Mouse (Mus musculus) hindbrain, embryonic 13.5 days (tissue): ENCODE results near the gene D430041D05Rik. TPM values are rescaled to one million over a fixed set of nuclear protein-coding genes. Genes with fewer than 3 reads are reported as not detected.
A peak's percentile ranks its signal among the peaks of the same experiment; 100 is the strongest.

Experiments used
- ATAC-seq: fragments of 200-750 bp; cut with Nextera tagmentation; 2 replicates; pipeline ENCODE4 v1.8.0; 2017; ENCODE audit warnings: moderate TSS enrichment; ENCODE audit not compliant: low FRiP score
- H3K27ac ChIP-seq: fragments of 300-500 bp; sonication (generic); 2 replicates; pipeline ENCODE4 v1.5.1; 2015; ENCODE audit warnings: inconsistent platforms, mild to moderate bottlenecking, moderate library complexity
- H3K27me3 ChIP-seq: fragments of 300-500 bp; sonication (generic); 2 replicates; pipeline ENCODE4 v1.6.1; 2015; ENCODE audit warnings: mild to moderate bottlenecking, inconsistent platforms
- H3K36me3 ChIP-seq: fragments of 300-500 bp; sonication (generic); 2 replicates; pipeline ENCODE4 v1.6.1; 2015; ENCODE audit warnings: mild to moderate bottlenecking, inconsistent platforms
- H3K4me1 ChIP-seq: fragments of 300-500 bp; sonication (generic); replicated peaks from 2 replicates; pipeline ENCODE4 v1.6.1; 2015; ENCODE audit warnings: inconsistent platforms
- H3K4me2 ChIP-seq: fragments of 300-500 bp; sonication (generic); 2 replicates; pipeline ENCODE4 v1.6.1; 2015; ENCODE audit warnings: inconsistent platforms, mild to moderate bottlenecking, moderate library complexity
- H3K4me3 ChIP-seq: fragments of 300-500 bp; sonication (generic); 2 replicates; pipeline ENCODE4 v1.5.1; 2015; ENCODE audit warnings: mild to moderate bottlenecking, inconsistent platforms
- H3K9ac ChIP-seq: fragments of 300-500 bp; sonication (generic); 2 replicates; pipeline ENCODE4 v1.6.1; 2015; ENCODE audit warnings: mild to moderate bottlenecking, inconsistent platforms
- H3K9me3 ChIP-seq: fragments of 300-500 bp; sonication (generic); 2 replicates; pipeline ENCODE4 v1.6.1; 2016; ENCODE audit warnings: inconsistent platforms
- WGBS: fragments of 180-500 bp; shearing (Covaris S2); methylation state at CpG from one replicate; pipeline ENCODE4 v1.1.7; 2015; 5-methylcytosine and 5-hydroxymethylcytosine counted together
- polyA plus RNA-seq: library from polyadenylated mRNA; unstranded; fragments of >200 nt; fragmentation: Nextera tagmentation; extraction: Ambion mirVana; gene quantifications from 2 replicates; pipeline ENCODE4 v1.2.1, GENCODE M21; 2015

D430041D05Rik gene
- polyA plus RNA-seq, 1 experiment from 2014 or later, result 6.8 TPM

DNA sequence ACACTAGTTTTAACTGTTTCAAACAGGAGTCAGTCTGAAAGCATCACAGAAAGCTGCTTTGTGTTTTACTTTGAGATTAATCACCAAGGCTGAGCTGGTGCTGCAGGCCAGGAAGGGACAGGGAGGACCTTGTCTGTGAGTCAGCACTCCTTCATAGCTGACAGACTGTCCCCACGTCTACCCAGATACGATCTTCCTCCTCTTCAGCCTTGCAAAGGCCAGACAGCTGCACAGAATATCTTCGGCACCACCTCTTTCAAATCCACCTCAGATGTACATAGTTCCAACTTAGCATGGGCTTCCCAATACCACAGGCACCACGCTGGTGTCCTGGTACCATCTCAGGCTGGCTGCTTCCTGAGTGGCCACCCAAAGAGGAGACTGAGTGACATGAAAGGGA, 232.6 kb downstream of the D430041D05Rik start:
- 85% methylated on average over 4 of the region's 4 CpGs for WGBS
- ATAC-seq, result no peak
- no peak overlapping the region for H3K4me3 ChIP-seq
- H3K9ac ChIP-seq, result no peak overlapping the region
- H3K27me3 ChIP-seq, result no peaks in the 10 kb centered on the region
- no peak overlapping the region for H3K27ac ChIP-seq
- peaks cover 14% of the 10 kb centered on the region for H3K4me1 ChIP-seq
- H3K36me3 ChIP-seq, result peaks cover 10% of the 10 kb centered on the region; the same call in 1 of the 2 replicates
- no peak overlapping the region for H3K4me2 ChIP-seq
- no peaks in the 10 kb centered on the region for H3K9me3 ChIP-seq

DNA sequence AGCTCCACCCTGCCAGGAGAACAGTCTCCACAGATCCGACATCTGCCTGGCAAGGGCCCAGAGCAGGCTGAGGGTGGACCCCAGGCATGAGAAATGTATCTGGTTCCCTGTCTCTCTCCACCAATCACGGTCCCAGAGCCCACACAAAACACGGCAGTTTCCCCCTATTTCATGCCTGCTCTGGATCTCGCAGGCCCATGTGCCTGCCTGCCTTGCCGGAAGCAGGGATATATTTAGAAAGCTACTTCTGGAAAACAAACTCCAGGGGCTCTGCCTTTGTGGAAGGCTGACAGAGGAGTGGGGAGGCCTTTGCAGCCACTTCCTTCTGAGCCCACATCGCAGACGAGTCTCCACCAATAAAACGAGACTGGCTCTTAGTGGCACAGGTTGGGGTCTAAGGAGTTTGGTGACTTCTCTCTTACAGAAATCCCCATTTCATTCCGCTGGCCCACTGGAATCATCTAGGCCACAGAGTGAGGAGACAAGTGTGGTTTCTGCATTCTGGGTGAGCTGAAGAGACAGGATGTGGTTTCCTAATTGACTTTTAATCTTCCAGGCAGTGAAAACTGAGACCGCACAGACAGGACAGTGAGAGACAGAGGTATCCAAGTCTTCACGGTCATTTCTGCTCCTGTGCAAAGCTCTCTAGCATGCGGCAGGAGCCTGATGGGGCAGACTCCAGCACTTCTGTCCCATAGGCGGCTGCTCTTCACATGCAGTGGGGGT, 233.7 kb downstream of the D430041D05Rik start:
- H3K9me3 ChIP-seq, result no peaks in the 10 kb centered on the region
- peaks cover 14% of the 10 kb centered on the region for H3K4me1 ChIP-seq
- no peaks in the 10 kb centered on the region for H3K27me3 ChIP-seq
- 0 out of 2 replicates have a peak overlapping the region, but pooled peaks have one; percentile 19 for H3K9ac ChIP-seq
- H3K27ac ChIP-seq, result peak overlapping the region; percentile 19; the same call in 1 of the 2 replicates
- ATAC-seq, result no peak
- no peak overlapping the region for H3K4me3 ChIP-seq
- H3K36me3 ChIP-seq, result peaks cover 10% of the 10 kb centered on the region; the same call in 1 of the 2 replicates
- no peak overlapping the region for H3K4me2 ChIP-seq
- 67% methylated on average over 13 of the region's 13 CpGs for WGBS

DNA sequence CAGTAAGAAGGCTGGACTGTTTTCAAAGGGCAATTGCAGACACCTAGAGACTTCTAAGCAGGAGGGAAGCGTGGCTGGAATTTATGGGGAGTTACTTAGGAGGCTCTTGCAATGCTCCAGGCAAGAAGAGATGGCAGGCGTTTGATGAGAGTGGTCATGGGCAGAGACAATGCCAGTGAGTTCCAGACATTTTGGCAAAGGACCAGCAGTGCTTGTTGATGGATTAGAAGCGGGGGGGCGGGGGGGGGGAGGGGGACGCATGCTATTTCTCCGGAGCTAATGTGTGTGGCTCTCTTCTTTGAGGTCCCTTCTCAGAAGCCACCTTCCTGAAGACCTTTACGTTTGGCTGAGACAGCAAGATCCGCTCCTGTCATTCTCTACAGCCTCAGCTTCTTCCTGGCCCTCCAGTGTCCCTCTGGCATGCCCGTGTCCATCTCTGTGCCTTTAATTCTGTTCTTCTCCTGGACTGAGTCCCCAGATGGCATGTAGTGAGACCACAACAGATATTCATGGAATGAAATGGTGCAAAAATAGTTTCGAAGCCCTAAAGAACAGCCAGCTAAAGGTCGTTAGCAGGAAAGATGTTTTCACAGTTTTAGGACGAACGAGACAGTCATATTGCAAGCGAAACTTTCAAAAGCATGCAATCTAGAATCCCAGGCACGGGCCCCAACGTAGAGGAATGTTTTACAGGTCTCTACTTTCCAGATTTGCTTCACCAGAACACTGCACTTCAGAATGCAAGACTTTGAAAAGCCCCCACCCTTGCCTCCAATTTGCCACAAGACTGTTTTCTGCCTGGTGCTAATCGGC, 234.4 kb downstream of the D430041D05Rik start:
- WGBS, result 69% methylated on average over 17 of the region's 17 CpGs
- Histone ChIP-seq H3K4me2 (no peak overlapping the region), H3K9me3 (no peaks in the 10 kb centered on the region), H3K4me1 (peaks cover 14% of the 10 kb centered on the region), H3K27ac (0 out of 2 replicates have a peak overlapping the region, but pooled peaks have one; percentile 19), H3K4me3 (no peak overlapping the region), H3K36me3 (peaks cover 10% of the 10 kb centered on the region; the same call in 1 of the 2 replicates), H3K27me3 (no peaks in the 10 kb centered on the region), H3K9ac (0 out of 2 replicates have a peak overlapping the region, but pooled peaks have one; percentile 19)
- 0 out of 2 replicates have a peak, but pooled peaks have one; percentile 27 for ATAC-seq

DNA sequence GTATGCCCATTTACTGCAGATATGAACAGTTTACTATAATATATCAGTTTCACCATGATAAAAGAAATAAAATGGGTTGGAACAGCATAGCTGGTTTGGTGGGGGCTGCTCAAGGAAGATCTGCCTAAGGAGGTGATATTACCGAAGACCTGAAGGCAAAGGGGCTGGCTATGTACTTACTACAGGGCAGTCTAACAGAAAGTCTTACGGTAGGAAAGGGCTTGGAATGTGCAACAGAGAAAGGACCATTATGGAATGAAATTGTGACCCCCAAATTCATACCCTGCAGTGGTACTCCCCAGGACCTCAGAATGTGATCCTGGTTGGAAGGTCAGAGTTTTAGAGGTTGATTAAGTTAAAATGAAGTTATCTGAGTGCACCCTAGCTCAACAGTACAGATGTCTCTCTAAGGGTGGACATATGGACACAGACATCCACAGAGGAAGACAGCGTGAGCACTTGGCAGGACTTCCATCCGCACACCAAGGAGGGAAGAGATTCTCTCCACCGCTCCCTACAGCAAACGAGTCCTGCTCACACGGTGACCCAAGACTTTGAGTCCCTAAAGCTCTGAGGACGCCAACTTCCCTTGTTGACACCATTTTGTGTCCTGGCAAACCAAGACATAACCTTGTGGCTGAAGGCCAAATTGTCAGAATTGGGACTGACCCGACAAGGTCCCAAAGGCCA, 235.2 kb downstream of the D430041D05Rik start:
- peaks cover 10% of the 10 kb centered on the region; the same call in 1 of the 2 replicates for H3K36me3 ChIP-seq
- WGBS, result 90% methylated on average over 9 of the region's 9 CpGs
- no peaks in the 10 kb centered on the region for H3K9me3 ChIP-seq
- no peak overlapping the region for H3K9ac ChIP-seq
- no peak overlapping the region for H3K4me2 ChIP-seq
- H3K27ac ChIP-seq, result no peak overlapping the region
- no peaks in the 10 kb centered on the region for H3K27me3 ChIP-seq
- no peak overlapping the region for H3K4me3 ChIP-seq
- no peak for ATAC-seq
- peaks cover 14% of the 10 kb centered on the region for H3K4me1 ChIP-seq

DNA sequence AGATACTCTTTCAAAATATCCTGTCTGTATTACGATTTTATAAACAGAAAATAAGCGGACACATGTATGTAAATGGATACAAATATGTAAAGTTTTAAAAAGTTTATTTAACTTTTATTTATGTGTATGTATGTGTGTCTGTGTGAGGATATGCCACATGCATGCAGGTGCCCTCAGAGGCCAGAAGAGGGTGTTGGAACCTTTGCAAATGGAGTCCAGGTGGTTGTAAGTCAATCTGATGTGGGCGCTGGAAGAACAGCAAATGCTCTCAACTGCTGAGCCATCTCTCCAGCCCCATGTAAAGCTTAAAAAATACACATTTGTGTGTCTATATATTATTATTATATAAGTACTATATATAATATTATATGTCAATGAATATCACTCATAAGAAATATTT, 237.4 kb downstream of the D430041D05Rik start:
- H3K9ac ChIP-seq, result no peak overlapping the region
- peaks cover 19% of the 10 kb centered on the region for H3K4me1 ChIP-seq
- WGBS, result 95% methylated on average over 3 of the region's 3 CpGs
- H3K9me3 ChIP-seq, result no peaks in the 10 kb centered on the region
- no peaks in the 10 kb centered on the region for H3K27me3 ChIP-seq
- no peak for ATAC-seq
- no peak overlapping the region for H3K27ac ChIP-seq
- H3K4me2 ChIP-seq, result no peak overlapping the region
- 0 out of 2 replicates have a peak, but pooled peaks cover 3% of the 10 kb centered on the region for H3K36me3 ChIP-seq
- no peak overlapping the region for H3K4me3 ChIP-seq

DNA sequence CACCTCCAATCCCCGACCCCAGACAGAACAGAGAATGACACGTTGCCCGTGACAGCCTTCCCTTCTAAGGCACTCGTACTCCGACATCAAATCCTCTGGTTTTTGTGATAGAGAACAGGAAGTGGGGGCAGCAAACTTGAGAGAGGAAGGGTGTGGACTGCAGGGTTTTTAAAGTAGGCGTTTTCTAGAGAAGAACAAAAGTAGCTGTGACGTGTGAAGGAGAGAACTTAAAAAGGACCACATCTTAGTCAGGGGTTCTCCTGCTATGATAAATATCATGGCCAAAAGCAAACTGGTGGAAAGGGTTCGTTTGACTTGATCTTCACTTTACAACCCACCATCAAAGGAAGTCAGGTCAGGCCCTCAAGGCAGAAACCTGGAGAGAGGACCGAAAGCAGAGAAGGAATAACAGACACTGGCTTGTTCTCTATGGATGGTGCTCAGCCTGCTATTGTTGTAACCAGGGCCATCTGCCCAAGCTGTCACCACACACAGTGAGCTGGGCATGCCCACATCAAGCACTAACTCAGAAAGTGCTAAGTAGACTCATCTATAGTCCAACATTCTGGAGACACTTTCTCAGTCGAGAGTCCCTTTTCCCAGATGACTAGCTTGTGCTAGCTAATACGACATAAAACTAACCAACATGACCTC, 238.0 kb downstream of the D430041D05Rik start:
- Histone ChIP-seq H3K27me3 (no peaks in the 10 kb centered on the region), H3K4me1 (peaks cover 25% of the 10 kb centered on the region), H3K4me3 (no peak overlapping the region), H3K27ac (no peak overlapping the region), H3K4me2 (no peak overlapping the region), H3K36me3 (no peaks in the 10 kb centered on the region), H3K9ac (no peak overlapping the region), H3K9me3 (no peaks in the 10 kb centered on the region)
- 76% methylated on average over 11 of the region's 11 CpGs for WGBS
- no peak for ATAC-seq

DNA sequence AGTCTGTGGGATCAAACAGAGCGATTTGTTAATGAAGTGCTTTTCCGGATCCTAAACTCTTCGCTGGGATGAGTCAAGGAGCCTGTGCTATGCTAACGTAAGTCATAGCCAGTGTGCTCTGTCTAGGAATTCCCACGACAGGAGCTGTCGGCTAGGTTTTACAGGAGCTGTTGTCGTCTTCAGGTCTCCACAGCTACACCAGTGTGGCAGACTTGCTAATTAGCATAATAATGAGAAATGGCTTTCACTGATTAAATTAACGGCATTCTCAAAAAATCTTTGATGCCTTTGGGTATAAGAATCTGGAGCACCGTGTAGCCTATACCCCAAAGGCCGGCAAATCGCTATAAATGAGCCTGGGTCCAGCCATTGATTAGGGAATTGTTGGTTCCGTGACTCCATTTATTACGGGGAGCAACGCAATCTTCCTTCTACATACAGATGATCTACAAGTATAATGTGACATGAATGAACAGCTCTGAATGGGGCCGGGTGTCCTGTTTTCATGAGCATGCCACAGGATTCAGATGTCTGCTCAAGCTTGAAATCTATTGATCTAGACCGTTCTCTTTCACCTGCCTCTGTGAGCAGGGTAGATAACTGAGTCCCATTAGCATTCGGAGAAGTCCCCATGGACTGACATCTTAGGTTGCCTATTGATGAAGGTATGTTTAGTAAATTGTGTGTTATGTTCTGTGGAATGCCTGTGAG, 242.5 kb downstream of the D430041D05Rik start:
- H3K9ac ChIP-seq, result no peak overlapping the region
- H3K4me1 ChIP-seq, result peaks cover 14% of the 10 kb centered on the region
- H3K36me3 ChIP-seq, result peaks cover 6% of the 10 kb centered on the region
- peak overlapping the region; percentile 30; the same call in 1 of the 2 replicates for H3K4me2 ChIP-seq
- peak; percentile 89 for ATAC-seq
- WGBS, result 34% methylated on average over 17 of the region's 17 CpGs
- H3K4me3 ChIP-seq, result no peak overlapping the region
- H3K27me3 ChIP-seq, result no peaks in the 10 kb centered on the region
- H3K9me3 ChIP-seq, result no peaks in the 10 kb centered on the region
- peak overlapping the region; percentile 58 for H3K27ac ChIP-seq

DNA sequence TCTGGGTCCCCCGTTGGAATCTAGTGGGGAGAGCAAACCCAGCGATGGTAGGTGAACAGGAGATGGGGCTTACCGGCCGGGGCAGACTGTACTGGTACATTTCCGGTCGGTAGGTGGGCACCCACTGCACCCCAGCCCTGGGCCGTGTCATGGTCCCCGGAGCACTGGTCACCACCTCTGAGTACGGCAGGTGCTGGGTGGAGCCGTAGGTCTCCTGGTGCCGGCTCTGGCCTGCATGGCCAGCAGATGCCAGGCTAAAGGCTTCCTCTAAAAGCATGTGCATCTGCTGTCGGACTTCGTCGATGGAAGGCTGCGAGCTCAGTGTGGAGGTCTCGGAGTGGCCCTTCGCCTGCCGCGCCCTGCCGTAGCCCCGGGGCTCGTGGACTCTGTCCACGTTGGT, 243.0 kb downstream of the D430041D05Rik start:
- H3K27me3 ChIP-seq, result no peaks in the 10 kb centered on the region
- no peaks in the 10 kb centered on the region for H3K9me3 ChIP-seq
- no peak overlapping the region for H3K4me2 ChIP-seq
- peaks cover 11% of the 10 kb centered on the region for H3K36me3 ChIP-seq
- peak overlapping the region; percentile 58; the same call in 1 of the 2 replicates for H3K27ac ChIP-seq
- no peak overlapping the region for H3K4me3 ChIP-seq
- peak; percentile 49; the same call in 1 of the 2 replicates for ATAC-seq
- peaks cover 14% of the 10 kb centered on the region for H3K4me1 ChIP-seq
- 90% methylated on average over 23 of the region's 23 CpGs for WGBS
- H3K9ac ChIP-seq, result no peak overlapping the region

DNA sequence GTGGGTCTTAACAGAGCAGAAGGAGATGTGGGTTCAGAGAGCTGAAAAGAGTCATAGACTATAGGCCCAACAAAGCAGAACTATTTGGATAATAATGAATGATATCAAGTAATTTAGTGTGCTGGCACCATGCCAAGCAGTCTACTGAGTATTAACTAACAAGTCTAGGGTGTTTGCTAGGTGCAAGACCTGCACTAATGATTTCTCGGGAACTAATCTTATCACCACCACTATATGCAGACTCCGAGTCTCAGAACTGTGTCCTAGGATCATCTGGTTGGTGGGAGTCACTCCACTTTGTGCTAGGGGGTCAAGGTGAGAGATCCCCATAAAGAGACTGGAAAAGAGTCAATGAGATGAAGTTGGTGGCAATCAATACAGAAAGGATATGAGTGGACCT, 245.2 kb downstream of the D430041D05Rik start:
- no peaks in the 10 kb centered on the region for H3K27me3 ChIP-seq
- ATAC-seq, result no peak
- H3K4me3 ChIP-seq, result no peak overlapping the region
- peaks cover 15% of the 10 kb centered on the region for H3K36me3 ChIP-seq
- peaks cover 14% of the 10 kb centered on the region for H3K4me1 ChIP-seq
- no peak overlapping the region for H3K4me2 ChIP-seq
- H3K27ac ChIP-seq, result no peak overlapping the region
- H3K9me3 ChIP-seq, result no peaks in the 10 kb centered on the region
- WGBS, result 90% methylated on average over 2 of the region's 2 CpGs
- H3K9ac ChIP-seq, result no peak overlapping the region

DNA sequence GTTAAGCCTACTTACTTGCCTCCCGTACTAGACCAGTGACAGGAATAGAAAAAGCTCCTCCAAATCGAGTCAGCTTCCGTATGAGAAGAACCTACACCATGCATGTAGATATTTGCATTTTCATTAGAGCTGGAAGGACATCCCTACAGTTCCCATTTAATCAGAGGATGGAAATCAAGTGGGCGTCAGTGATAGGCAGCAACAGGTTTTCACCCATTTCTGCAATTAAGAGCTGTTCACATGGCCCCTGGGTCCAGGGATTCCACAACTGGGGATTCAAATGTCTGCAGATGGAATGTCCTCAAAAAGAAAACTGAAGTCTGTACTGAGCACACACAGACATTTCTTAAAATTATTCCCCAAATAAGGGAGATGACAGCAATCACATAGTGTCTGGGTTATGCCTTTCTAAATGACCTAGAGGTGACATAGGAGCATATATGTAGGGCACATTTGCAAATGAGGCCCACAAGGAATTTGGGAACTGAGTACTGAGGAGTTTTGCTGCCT, 246.8 kb downstream of the D430041D05Rik start:
- ATAC-seq, result no peak
- no peaks in the 10 kb centered on the region for H3K27me3 ChIP-seq
- H3K27ac ChIP-seq, result no peak overlapping the region
- H3K4me1 ChIP-seq, result peaks cover 14% of the 10 kb centered on the region
- H3K4me2 ChIP-seq, result no peak overlapping the region
- 93% methylated on average over 4 of the region's 4 CpGs for WGBS
- no peak overlapping the region for H3K9ac ChIP-seq
- no peak overlapping the region for H3K4me3 ChIP-seq
- peaks cover 15% of the 10 kb centered on the region for H3K36me3 ChIP-seq
- no peaks in the 10 kb centered on the region for H3K9me3 ChIP-seq

DNA sequence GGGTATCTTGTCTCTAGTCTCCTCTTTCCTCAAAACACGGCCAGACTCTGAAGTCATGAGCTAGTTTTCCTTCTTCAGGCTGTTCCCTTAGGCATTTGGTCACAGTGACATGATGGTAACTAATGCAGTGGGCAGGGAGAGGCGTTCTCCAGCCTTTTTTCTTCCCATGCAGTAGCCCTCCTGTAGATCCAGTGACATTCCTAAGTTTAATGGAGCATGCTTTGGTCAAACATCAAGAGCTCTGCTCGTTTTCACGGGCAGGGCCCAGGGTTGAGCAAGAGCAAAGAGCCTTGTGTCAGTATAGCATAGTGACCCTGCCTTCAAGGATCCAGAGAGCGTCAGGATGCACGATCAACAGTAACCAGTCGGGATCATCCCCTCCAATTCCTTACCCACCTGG, 247.4 kb downstream of the D430041D05Rik start:
- no peak overlapping the region for H3K4me3 ChIP-seq
- peaks cover 15% of the 10 kb centered on the region for H3K36me3 ChIP-seq
- ATAC-seq, result no peak
- no peak overlapping the region for H3K4me2 ChIP-seq
- H3K27me3 ChIP-seq, result no peaks in the 10 kb centered on the region
- H3K4me1 ChIP-seq, result peaks cover 8% of the 10 kb centered on the region
- no peak overlapping the region for H3K27ac ChIP-seq
- 78% methylated on average over 7 of the region's 7 CpGs for WGBS
- no peaks in the 10 kb centered on the region for H3K9me3 ChIP-seq
- H3K9ac ChIP-seq, result no peak overlapping the region
